Mouse (Mus musculus) heart, embryonic 14.5 days (tissue): ENCODE measurements around the gene Ly6g6e. TPM values are rescaled to one million over a fixed set of nuclear protein-coding genes. Genes with fewer than 3 reads are reported as not detected.
A peak's percentile ranks its signal among the peaks of the same experiment; 100 is the strongest.

Experiments used
- ATAC-seq: fragments of 200-750 bp; cut with Nextera tagmentation; 2 replicates; pipeline ENCODE4 v1.8.0; 2017; ENCODE audit warnings: low read depth, moderate TSS enrichment; ENCODE audit not compliant: insufficient number of reproducible peaks, insufficient read depth, low FRiP score
- H3K27ac ChIP-seq, 2 experiments: fragments of 200-500 bp in 1 of 2; fragments of 300-500 bp in 1 of 2; sonication (generic) in 1 of 2; replicated peaks in 1 of 2; 2 replicates each; pipeline ENCODE4 v1.5.1; 2012 to 2014; ENCODE audit warnings: low read depth in 2 of 2, low read length in 2 of 2, control low read depth in 1 of 2, mild to moderate bottlenecking in 1 of 2, mixed read lengths in 1 of 2; ENCODE audit not compliant: control insufficient read depth in 1 of 2, insufficient read depth in 1 of 2
- H3K27me3 ChIP-seq: fragments of 300-500 bp; sonication (generic); 2 replicates; pipeline ENCODE4 v1.6.1; 2014; ENCODE audit warnings: mild to moderate bottlenecking, low read length, control low read depth; ENCODE audit not compliant: control insufficient read depth, insufficient read depth
- H3K36me3 ChIP-seq: fragments of 300-500 bp; sonication (generic); 2 replicates; pipeline ENCODE4 v1.6.1; 2014; ENCODE audit warnings: mild to moderate bottlenecking, control low read depth, low read length, mixed read lengths; ENCODE audit not compliant: control insufficient read depth, insufficient read depth
- H3K4me1 ChIP-seq, 2 experiments: fragments of 200-500 bp in 1 of 2; fragments of 300-500 bp in 1 of 2; sonication (generic) in 1 of 2; 2 replicates each; pipeline ENCODE4 v1.6.1; 2012 to 2014; ENCODE audit warnings: low read length in 2 of 2, control low read depth in 1 of 2, mixed read lengths in 1 of 2; ENCODE audit not compliant: control insufficient read depth in 2 of 2, insufficient read depth in 2 of 2
- H3K4me2 ChIP-seq: fragments of 300-500 bp; sonication (generic); 2 replicates; pipeline ENCODE4 v1.6.1; 2014; ENCODE audit warnings: mild to moderate bottlenecking, low read length
- H3K4me3 ChIP-seq, 2 experiments: fragments of 200-500 bp in 1 of 2; fragments of 300-500 bp in 1 of 2; sonication (generic) in 1 of 2; 2 replicates each; pipeline ENCODE4 v1.5.1; 2012 to 2014; ENCODE audit warnings: low read length in 2 of 2, mild to moderate bottlenecking in 2 of 2, control low read depth in 1 of 2, low read depth in 1 of 2, moderate library complexity in 1 of 2; ENCODE audit not compliant: control insufficient read depth in 1 of 2, insufficient read depth in 1 of 2
- H3K9ac ChIP-seq: fragments of 300-500 bp; sonication (generic); 2 replicates; pipeline ENCODE4 v1.6.1; 2014; ENCODE audit warnings: mild to moderate bottlenecking, low read length
- H3K9me3 ChIP-seq: fragments of 300-500 bp; sonication (generic); 2 replicates; pipeline ENCODE4 v1.6.1; 2016; ENCODE audit warnings: low read length, control low read depth; ENCODE audit not compliant: control insufficient read depth
- WGBS: fragments of 180-500 bp; shearing (Covaris S2); extraction: QIAGEN DNeasy Blood & Tissue Kit; methylation state at CpG from one replicate; pipeline ENCODE4 v1.1.7; 2014; 5-methylcytosine and 5-hydroxymethylcytosine counted together
- polyA plus RNA-seq: library from polyadenylated mRNA; unstranded; fragments of >200 nt; fragmentation: Nextera tagmentation; extraction: Ambion mirVana; gene quantifications from 2 replicates; pipeline ENCODE4 v1.2.1, GENCODE M21; 2014

The Ly6g6e gene
- polyA plus RNA-seq, 1 experiment from 2014 or later: 0.32 TPM

DNA sequence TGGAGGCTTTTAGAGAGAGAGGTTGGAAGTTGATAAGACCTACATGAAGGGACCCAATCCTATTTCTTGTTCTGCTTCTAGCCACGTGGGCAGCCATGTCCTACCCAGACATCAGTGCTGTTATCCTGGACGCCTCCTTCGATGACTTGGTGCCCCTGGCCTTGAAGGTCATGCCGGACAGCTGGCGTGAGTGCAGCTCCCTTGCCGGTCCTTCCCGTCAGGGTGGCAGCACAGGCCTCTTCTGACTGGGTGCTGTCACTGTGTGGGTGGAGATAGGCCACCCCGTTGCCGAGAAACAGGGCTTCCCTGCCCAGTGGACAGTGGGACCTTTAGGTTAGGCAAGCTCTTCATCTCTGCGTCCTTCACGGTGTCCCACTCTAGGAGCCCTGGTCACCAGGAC is 24.5 kb downstream of the Ly6g6e start:
- 87% methylated on average over 11 of the region's 11 CpGs for WGBS
- Histone ChIP-seq H3K4me1 (peaks cover 7 to 12% of the 10 kb centered on the region in 2 experiments; a peak in 3 of 4 replicates), H3K27me3 (no peaks in the 10 kb centered on the region), H3K27ac (no peak overlapping the region), H3K4me3 (no peak overlapping the region), H3K9me3 (no peaks in the 10 kb centered on the region), H3K9ac (no peak overlapping the region), H3K4me2 (no peak overlapping the region), H3K36me3 (peaks cover 84% of the 10 kb centered on the region)
- no peak for ATAC-seq

DNA sequence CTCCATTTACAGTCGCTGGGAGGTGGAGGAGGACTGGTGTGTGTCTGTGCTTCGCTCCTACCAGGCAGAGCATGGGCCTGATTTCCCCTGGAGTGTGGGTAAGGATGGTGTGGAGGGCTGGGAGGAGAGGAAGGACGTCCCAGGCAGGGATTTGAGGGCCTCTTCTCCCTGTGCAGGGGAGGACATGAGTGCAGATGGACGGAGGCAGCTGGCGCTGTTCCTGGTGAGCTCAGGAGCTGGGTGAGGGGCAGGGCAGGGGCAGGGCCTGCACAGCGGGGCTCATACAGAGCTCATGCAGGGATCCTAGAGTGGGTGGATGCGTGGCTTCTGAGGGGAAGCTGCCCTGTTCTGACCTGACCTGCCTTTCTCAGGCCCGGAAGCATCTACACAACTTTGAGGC is 25.6 kb downstream of the Ly6g6e start:
- H3K27ac ChIP-seq: no peak overlapping the region
- H3K9me3 ChIP-seq: no peaks in the 10 kb centered on the region
- peaks cover 7 to 12% of the 10 kb centered on the region in 2 experiments; a peak in 3 of 4 replicates for H3K4me1 ChIP-seq
- peaks cover 73% of the 10 kb centered on the region for H3K36me3 ChIP-seq
- WGBS: 57% methylated on average over 8 of the region's 8 CpGs
- H3K4me2 ChIP-seq: no peak overlapping the region
- H3K27me3 ChIP-seq: no peaks in the 10 kb centered on the region
- no peak overlapping the region for H3K4me3 ChIP-seq
- peak overlapping the region; percentile 10; the same call in 1 of the 2 replicates for H3K9ac ChIP-seq
- no peak for ATAC-seq

DNA sequence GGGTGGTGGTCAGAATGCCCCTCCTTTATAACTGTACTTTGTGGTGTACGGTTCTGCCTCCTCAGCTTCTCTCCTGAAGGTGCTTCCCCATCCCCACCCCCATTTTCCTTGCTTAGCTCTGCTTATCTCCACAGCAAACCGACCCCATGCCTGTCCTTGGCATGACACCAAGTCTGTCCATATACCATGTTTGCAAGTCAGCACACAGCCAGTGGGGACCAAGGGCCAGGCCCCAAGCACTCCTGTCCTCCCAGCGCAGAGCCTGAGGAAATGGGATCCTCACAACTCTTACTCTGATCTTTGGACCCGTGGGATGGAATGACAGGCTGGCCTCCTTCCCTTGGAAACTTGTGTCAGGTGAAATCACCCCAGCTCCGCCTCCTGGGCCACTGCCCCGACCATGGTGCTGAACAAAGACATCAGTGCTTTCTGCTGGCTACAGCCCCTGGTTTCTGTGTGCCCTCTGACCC is 26.6 kb downstream of the Ly6g6e start:
- Histone ChIP-seq H3K9me3 (no peaks in the 10 kb centered on the region), H3K9ac (no peak overlapping the region), H3K36me3 (peaks cover 64% of the 10 kb centered on the region), H3K4me1 (peaks cover 7 to 12% of the 10 kb centered on the region in 2 experiments; a peak in 3 of 4 replicates), H3K27me3 (no peaks in the 10 kb centered on the region), H3K4me3 (no peak overlapping the region), H3K4me2 (no peak overlapping the region), H3K27ac (no peak overlapping the region; a peak in 1 of 4 replicates)
- no peak for ATAC-seq
- 46% methylated on average over 6 of the region's 6 CpGs for WGBS

DNA sequence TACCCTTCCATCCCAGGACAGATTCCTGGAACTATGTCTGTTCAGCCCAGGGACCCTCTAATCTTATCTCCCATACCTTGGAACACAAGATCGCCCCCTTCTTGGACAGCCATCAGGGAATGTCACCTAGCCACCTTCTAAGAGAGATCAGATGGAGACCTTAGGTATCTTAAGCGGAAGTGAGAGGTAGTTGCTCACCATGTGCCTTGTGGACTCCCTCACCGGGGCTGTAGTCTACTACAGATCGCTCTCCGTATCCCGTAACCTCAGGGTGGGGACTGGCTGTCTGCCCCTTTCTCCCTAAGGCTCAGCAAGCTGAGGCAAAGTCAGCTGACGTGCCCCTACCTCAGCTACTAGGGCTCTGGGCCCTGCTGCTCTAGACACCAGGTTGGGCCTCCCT is 27.4 kb downstream of the Ly6g6e start:
- Histone ChIP-seq H3K4me1 (peaks cover 7 to 12% of the 10 kb centered on the region in 2 experiments; a peak in 3 of 4 replicates), H3K9me3 (no peaks in the 10 kb centered on the region), H3K9ac (no peak overlapping the region), H3K4me2 (no peak overlapping the region), H3K27ac (no peak overlapping the region), H3K36me3 (peaks cover 56% of the 10 kb centered on the region), H3K27me3 (no peaks in the 10 kb centered on the region), H3K4me3 (no peak overlapping the region)
- 80% methylated on average over 7 of the region's 7 CpGs for WGBS
- ATAC-seq: no peak

DNA sequence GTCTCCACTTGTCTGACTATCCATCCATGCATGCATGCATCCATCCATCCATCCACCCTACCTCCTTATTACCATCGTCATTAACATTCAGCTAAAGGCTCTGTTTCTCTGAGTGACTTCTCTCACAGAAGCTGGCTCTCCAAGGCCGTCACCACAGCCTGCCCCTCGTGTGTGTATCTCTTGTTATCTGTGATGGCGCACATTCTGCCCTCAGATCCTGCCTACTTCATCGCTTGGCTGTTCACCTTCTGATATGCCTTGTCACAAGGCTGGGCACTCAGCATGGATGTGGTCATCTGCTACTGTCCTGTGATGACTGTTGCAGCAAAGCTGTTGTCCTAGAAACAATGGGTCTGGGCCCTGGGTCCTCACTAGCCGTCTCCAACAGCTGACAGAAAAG is 28.1 kb downstream of the Ly6g6e start:
- no peak for ATAC-seq
- Histone ChIP-seq H3K9me3 (no peaks in the 10 kb centered on the region), H3K27ac (no peak overlapping the region), H3K27me3 (no peaks in the 10 kb centered on the region), H3K4me3 (no peak overlapping the region), H3K4me1 (peaks cover 7 to 12% of the 10 kb centered on the region in 2 experiments; a peak in 3 of 4 replicates), H3K9ac (no peak overlapping the region), H3K4me2 (no peak overlapping the region), H3K36me3 (peaks cover 49% of the 10 kb centered on the region)
- 58% methylated on average over 6 of the region's 6 CpGs for WGBS

DNA sequence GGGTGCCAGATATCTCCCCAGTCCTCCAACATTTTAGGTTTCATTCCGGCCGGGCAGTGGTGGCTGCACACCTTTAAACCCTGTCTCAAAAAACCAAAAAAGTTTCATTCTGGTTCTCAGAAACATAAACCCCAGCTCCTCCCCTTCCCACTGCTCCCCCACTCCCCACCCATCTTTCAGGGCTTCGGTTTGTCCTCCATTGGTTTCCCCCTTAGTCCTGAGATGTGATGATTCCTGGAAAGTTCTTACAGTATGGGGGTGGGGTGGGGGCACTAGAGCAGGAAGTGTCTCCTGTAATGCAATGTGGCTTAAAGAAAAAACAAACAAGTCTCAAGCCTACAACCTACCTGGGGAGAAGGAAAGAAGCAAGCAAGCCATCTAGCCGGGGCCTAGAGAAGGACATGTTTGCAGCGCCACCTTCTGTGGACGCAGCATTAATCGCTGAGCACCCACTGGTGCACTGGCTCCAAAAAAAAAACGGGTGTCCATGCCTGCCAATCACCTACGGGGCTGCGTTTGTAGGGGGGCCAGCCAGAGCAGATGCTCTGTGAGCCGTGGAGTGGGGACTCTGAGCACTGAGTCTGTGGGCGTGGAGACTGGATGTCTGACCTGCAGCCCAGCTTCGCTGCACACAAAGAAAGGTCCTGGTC is 29.2 kb downstream of the Ly6g6e start:
- Histone ChIP-seq H3K4me3 (no peak overlapping the region), H3K9me3 (no peaks in the 10 kb centered on the region), H3K27me3 (no peaks in the 10 kb centered on the region), H3K27ac (no peak overlapping the region), H3K4me1 (peaks cover 7 to 12% of the 10 kb centered on the region in 2 experiments; a peak in 3 of 4 replicates), H3K9ac (0 out of 2 replicates have a peak overlapping the region, but pooled peaks have one; percentile 38), H3K4me2 (0 out of 2 replicates have a peak overlapping the region, but pooled peaks have one; percentile 11), H3K36me3 (peaks cover 38% of the 10 kb centered on the region)
- 27% methylated on average over 13 of the region's 13 CpGs for WGBS
- no peak for ATAC-seq

DNA sequence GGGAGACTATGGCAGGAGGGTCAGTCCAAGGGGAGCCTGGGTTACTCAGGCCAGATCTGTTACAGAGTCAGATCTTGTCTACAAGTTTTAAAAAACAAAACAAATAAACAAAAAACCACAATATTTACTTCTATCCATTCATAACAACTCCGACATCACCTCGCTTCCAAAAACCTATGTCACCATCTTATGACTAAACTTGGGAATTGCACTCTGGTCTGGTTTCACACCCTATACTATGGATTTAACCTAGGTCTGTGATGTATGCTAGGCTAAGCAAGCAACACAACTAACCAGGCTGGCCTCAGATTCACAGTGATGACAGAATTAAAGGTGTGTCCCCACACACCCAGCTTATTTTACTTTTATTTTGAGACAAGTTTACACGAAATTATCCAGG is 29.8 kb downstream of the Ly6g6e start:
- H3K27me3 ChIP-seq: no peaks in the 10 kb centered on the region
- peaks cover 31% of the 10 kb centered on the region for H3K36me3 ChIP-seq
- H3K4me1 ChIP-seq: peaks cover 7 to 12% of the 10 kb centered on the region in 2 experiments; a peak in 3 of 4 replicates
- no peak overlapping the region for H3K9ac ChIP-seq
- no peak for ATAC-seq
- no peaks in the 10 kb centered on the region for H3K9me3 ChIP-seq
- H3K27ac ChIP-seq: no peak overlapping the region
- H3K4me2 ChIP-seq: no peak overlapping the region
- WGBS: 68% methylated on average over 3 of the region's 3 CpGs
- H3K4me3 ChIP-seq: no peak overlapping the region
